Mouse (Mus musculus): ENCODE results near the gene Cercam.

Gene Cercam

GRCm38 (mm10) chr2:29868949-29869645 is at the start of gene Cercam:
Cercam (plus strand) TSS chr2:29869164.
- DNase-seq (ENCODE audit: low read depth, low spot score): peak; percentile 62

GRCm38 (mm10) chr2:29819363-29819762 is 49.6 kb upstream of the Cercam start:
- no peak for DNase-seq (ENCODE audit: low read depth, low spot score)

- no peak for DNase-seq (ENCODE audit: low read depth, low spot score)
Measured at GRCm38 (mm10) chr2:29820025-29820817, 48.7 kb upstream of the Cercam start, which contains the start of gene Urm1. Urm1 (plus strand) TSS chr2:29820075.

GRCm38 (mm10) chr2:29826318-29826925 is 42.5 kb upstream of the Cercam start:
- no peak for DNase-seq (ENCODE audit: low read depth, low spot score)

- peak; percentile 94 for DNase-seq (ENCODE audit: low read depth, low spot score)
Measured at GRCm38 (mm10) chr2:29826926-29827708, 41.8 kb upstream of the Cercam start.

- no peak for DNase-seq (ENCODE audit: low read depth, low spot score)
Measured at GRCm38 (mm10) chr2:29827709-29828024, 41.3 kb upstream of the Cercam start.

- DNase-seq (ENCODE audit: low read depth, low spot score): no peak
Measured at GRCm38 (mm10) chr2:29831106-29831505, 37.9 kb upstream of the Cercam start.

- no peak for DNase-seq (ENCODE audit: low read depth, low spot score)
Measured at GRCm38 (mm10) chr2:29833796-29834195, 35.2 kb upstream of the Cercam start.

GRCm38 (mm10) chr2:29835391-29835899 is 33.5 kb upstream of the Cercam start:
- DNase-seq (ENCODE audit: low read depth, low spot score): no peak

GRCm38 (mm10) chr2:29839460-29839859 is 29.5 kb upstream of the Cercam start:
- no peak for DNase-seq (ENCODE audit: low read depth, low spot score)

- DNase-seq (ENCODE audit: low read depth, low spot score): no peak
Measured at GRCm38 (mm10) chr2:29843231-29844105, 25.5 kb upstream of the Cercam start.

- no peak for DNase-seq (ENCODE audit: low read depth, low spot score)
Measured at GRCm38 (mm10) chr2:29844115-29844514, 24.8 kb upstream of the Cercam start.

GRCm38 (mm10) chr2:29844661-29845060 is 24.3 kb upstream of the Cercam start:
- no peak for DNase-seq (ENCODE audit: low read depth, low spot score)

- DNase-seq (ENCODE audit: low read depth, low spot score): no peak
Measured at GRCm38 (mm10) chr2:29845636-29846035, 23.3 kb upstream of the Cercam start.

GRCm38 (mm10) chr2:29846061-29846853 is 22.7 kb upstream of the Cercam start:
- no peak for DNase-seq (ENCODE audit: low read depth, low spot score)

GRCm38 (mm10) chr2:29846911-29847310 is 22.1 kb upstream of the Cercam start:
- DNase-seq (ENCODE audit: low read depth, low spot score): no peak

- no peak for DNase-seq (ENCODE audit: low read depth, low spot score)
Measured at GRCm38 (mm10) chr2:29849041-29849440, 19.9 kb upstream of the Cercam start.

GRCm38 (mm10) chr2:29849841-29850480 is 19.0 kb upstream of the Cercam start:
- DNase-seq (ENCODE audit: low read depth, low spot score): no peak

- no peak for DNase-seq (ENCODE audit: low read depth, low spot score)
Measured at GRCm38 (mm10) chr2:29852957-29853485, 15.9 kb upstream of the Cercam start.
